In genomic region chr15:84987874-84988825, GRCm38 (mm10) we compare ENCODE assay signal across 8 mouse cellular contexts. TPM values are rescaled to one million over a fixed set of nuclear protein-coding genes. Genes with fewer than 3 reads are reported as not detected.
DNase-seq lines count a peak whose midpoint lies in the region; ATAC-seq and TF ChIP-seq lines count a peak whose summit lies in the region.

Gene 5031439G07Rik, minus strand, starts transcription at chr15:84988551.

- 0 out of 2 replicates have a peak, but pooled peaks have one; percentile 38 for TF ChIP-seq EP300 in ES-Bruce4 (IDR thresholded peaks at IDR 0.05; ENCODE audit: insufficient read depth, low read depth, low read length)

- TF ChIP-seq POLR2A in ES-Bruce4 (IDR thresholded peaks at IDR 0.05; ENCODE audit: insufficient read depth, low read length) = peak; percentile 28
- peak; percentile 56; the same call in 1 of the 2 replicates for TF ChIP-seq POLR2A in lung, adult 2 months (IDR thresholded peaks at IDR 0.05; ENCODE audit: borderline replicate concordance, extremely low read depth, low read depth, low read length)

- peak within 1 kb of the TSS; percentile 74 for H3K9ac ChIP-seq in ES-Bruce4 (ENCODE audit: low read depth, poor library complexity, severe bottlenecking)
- H3K9ac ChIP-seq in forebrain, embryonic 13.5 days = peak within 1 kb of the TSS; percentile 93

- peak; percentile 88 for ATAC-seq in forebrain, embryonic 13.5 days
- peak; percentile 94 for ATAC-seq in neutrophil, adult 5-6 weeks (ENCODE audit: extremely low read depth, insufficient number of reproducible peaks, low FRiP score, poor library complexity, severe bottlenecking)

- WGBS in forebrain, embryonic 13.5 days = 1% methylated on average over 56 of the region's 59 CpGs
- WGBS in large intestine, adult 2 months = 1% methylated on average over 54 of the region's 59 CpGs
- WGBS in lung, adult 2 months = 2% methylated on average over 51 of the region's 59 CpGs

- no peak within 1 kb of the TSS for H3K27ac ChIP-seq in ES-Bruce4 (ENCODE audit: insufficient read depth, low read length)
- peak within 1 kb of the TSS; percentile 66 for H3K27ac ChIP-seq in forebrain, embryonic 13.5 days

- intact Hi-C loops in heart, postnatal 10 days (cut with DNase I) = loop anchor here (2.0 to 5.0 kb wide), 2 partner anchors 65 to 131 kb away; partner anchors contain the start of genes Nup50 and Phf21b

- H3K4me3 ChIP-seq in ES-Bruce4 (ENCODE audit: low read depth, low read length) = peak within 1 kb of the TSS; percentile 79
- peak within 1 kb of the TSS; percentile 90 for H3K4me3 ChIP-seq in forebrain, embryonic 13.5 days
- peak within 1 kb of the TSS; percentile 88 for H3K4me3 ChIP-seq in lung, adult 2 months (replicated peaks; ENCODE audit: extremely low read depth, low read depth, low read length)

- no peaks in the 10 kb centered on the region for H3K9me3 ChIP-seq in ES-Bruce4 (replicated peaks; ENCODE audit: control insufficient read depth, insufficient read depth, low read length, poor library complexity, severe bottlenecking)
- H3K9me3 ChIP-seq in forebrain, embryonic 13.5 days (replicated peaks) = no peaks in the 10 kb centered on the region

- no peak for TF ChIP-seq CTCF in ES-Bruce4 (IDR thresholded peaks at IDR 0.05; ENCODE audit: low read depth, low read length)
- TF ChIP-seq CTCF in lung, adult 2 months (IDR thresholded peaks at IDR 0.05; ENCODE audit: insufficient read depth, low read length) = no peak

- peaks cover 3% of the 10 kb centered on the region for H3K4me1 ChIP-seq in ES-Bruce4 (ENCODE audit: control insufficient read depth, insufficient read depth, low read length)
- peaks cover 43% of the 10 kb centered on the region for H3K4me1 ChIP-seq in forebrain, embryonic 13.5 days
- H3K4me1 ChIP-seq in lung, adult 2 months (ENCODE audit: control insufficient read depth, insufficient read depth, low read length) = no peaks in the 10 kb centered on the region

- H3K4me2 ChIP-seq in forebrain, embryonic 13.5 days = peak within 1 kb of the TSS; percentile 89

- DNase-seq in c-Kit-positive CD71-positive TER-119-positive erythroid progenitor cells, embryonic 14.5 days (ENCODE audit: low spot score) = peak; percentile 87
- DNase-seq in heart, postnatal 10 days = peak; percentile 92 to 94
- DNase-seq in large intestine, adult 2 months (ENCODE audit: low read depth, low spot score) = peak; percentile 84
- peak; percentile 84 for DNase-seq in lung, adult 2 months
- DNase-seq in thymus, adult 18-20 months = peak; percentile 88 to 92

- no peaks in the 10 kb centered on the region for H3K27me3 ChIP-seq in ES-Bruce4 (ENCODE audit: control insufficient read depth, insufficient read depth, low read length, poor library complexity, severe bottlenecking)
- peaks cover 4% of the 10 kb centered on the region for H3K27me3 ChIP-seq in forebrain, embryonic 13.5 days

- no peaks in the 10 kb centered on the region for H3K36me3 ChIP-seq in ES-Bruce4 (ENCODE audit: control insufficient read depth, insufficient read depth, low read length, poor library complexity, severe bottlenecking)
- H3K36me3 ChIP-seq in forebrain, embryonic 13.5 days (ENCODE audit: poor library complexity, severe bottlenecking) = no peaks in the 10 kb centered on the region

RNA-seq across cellular contexts. Expression of gene 5031439G07Rik, which starts in this region (rescaled TPM):
- 20.8 and 26.5 TPM in 2 replicates for polyA plus RNA-seq in ES-Bruce4 (2011; ENCODE audit: insufficient read depth, insufficient read length, low read depth, missing spikeins)
- polyA plus RNA-seq in forebrain, embryonic 13.5 days (2015; fragmentation: Nextera tagmentation; extraction: Ambion mirVana) = 14.1 and 14.7 TPM in 2 replicates
- total RNA-seq in heart, postnatal 10 days (2021) = 10 to 100 TPM; 22.1 to 25.2 TPM
- 11.0 and 11.1 TPM in 2 replicates for polyA plus RNA-seq in large intestine, adult 2 months (2012; rRNA removed)
- 17.1 and 23.2 TPM in 2 replicates for polyA plus RNA-seq in lung, adult 2 months (2012; rRNA removed)
- 71.5 and 73.4 TPM in 2 replicates for total RNA-seq in neutrophil, adult 5-6 weeks (2017)
